Mouse (Mus musculus) midbrain, embryonic 11.5 days (tissue): ENCODE results near the gene Olfr430. TPM values are rescaled to one million over a fixed set of nuclear protein-coding genes. Genes with fewer than 3 reads are reported as not detected.

ENCODE experiments used
- ATAC-seq: fragments of 200-750 bp; cut with Nextera tagmentation; 2 replicates; pipeline ENCODE4 v1.8.0; 2017; ENCODE audit warnings: moderate TSS enrichment, moderate library complexity; ENCODE audit not compliant: low FRiP score
- DNase-seq: peaks from one replicate; pipeline ENCODE4 v3.0.0; 2015; ENCODE audit warnings: low spot score; ENCODE audit errors: missing footprints
- H3K27ac ChIP-seq: fragments of 300-500 bp; sonication (generic); 2 replicates; pipeline ENCODE4 v1.5.1; 2014; ENCODE audit warnings: low read depth, low read length
- H3K27me3 ChIP-seq: fragments of 300-500 bp; sonication (generic); 2 replicates; pipeline ENCODE4 v1.6.1; 2014; ENCODE audit warnings: mild to moderate bottlenecking, low read length, moderate library complexity, mixed read lengths; ENCODE audit not compliant: control insufficient read depth, insufficient read depth
- H3K36me3 ChIP-seq: fragments of 300-500 bp; sonication (generic); 2 replicates; pipeline ENCODE4 v1.6.1; 2014; ENCODE audit warnings: mild to moderate bottlenecking, low read length, moderate library complexity, mixed read lengths; ENCODE audit not compliant: control insufficient read depth, insufficient read depth
- H3K4me1 ChIP-seq: fragments of 300-500 bp; sonication (generic); 2 replicates; pipeline ENCODE4 v1.6.1; 2014; ENCODE audit warnings: low read length; ENCODE audit not compliant: control insufficient read depth, insufficient read depth
- H3K4me2 ChIP-seq: fragments of 300-500 bp; sonication (generic); 2 replicates; pipeline ENCODE4 v1.6.1; 2014; ENCODE audit warnings: mild to moderate bottlenecking, moderate library complexity
- H3K4me3 ChIP-seq: fragments of 300-500 bp; sonication (generic); 2 replicates; pipeline ENCODE4 v1.5.1; 2014; ENCODE audit warnings: low read depth, low read length
- H3K9ac ChIP-seq: fragments of 300-500 bp; sonication (generic); 2 replicates; pipeline ENCODE4 v1.6.1; 2014; ENCODE audit warnings: low read length
- H3K9me3 ChIP-seq: fragments of 300-500 bp; sonication (generic); 2 replicates; pipeline ENCODE4 v1.6.1; 2016; ENCODE audit warnings: low read length; ENCODE audit not compliant: control insufficient read depth
- WGBS: fragments of 180-500 bp; shearing (Covaris S2); extraction: QIAGEN DNeasy Blood & Tissue Kit; methylation state at CpG from one replicate; pipeline ENCODE4 v1.1.7; 2014; 5-methylcytosine and 5-hydroxymethylcytosine counted together
- polyA plus RNA-seq: library from polyadenylated mRNA; unstranded; fragments of >200 nt; fragmentation: Nextera tagmentation; extraction: Ambion mirVana; gene quantifications from 2 replicates; pipeline ENCODE4 v1.2.1, GENCODE M21; 2014

Gene Olfr430
- polyA plus RNA-seq, 1 experiment from 2014 or later = not detected

DNA sequence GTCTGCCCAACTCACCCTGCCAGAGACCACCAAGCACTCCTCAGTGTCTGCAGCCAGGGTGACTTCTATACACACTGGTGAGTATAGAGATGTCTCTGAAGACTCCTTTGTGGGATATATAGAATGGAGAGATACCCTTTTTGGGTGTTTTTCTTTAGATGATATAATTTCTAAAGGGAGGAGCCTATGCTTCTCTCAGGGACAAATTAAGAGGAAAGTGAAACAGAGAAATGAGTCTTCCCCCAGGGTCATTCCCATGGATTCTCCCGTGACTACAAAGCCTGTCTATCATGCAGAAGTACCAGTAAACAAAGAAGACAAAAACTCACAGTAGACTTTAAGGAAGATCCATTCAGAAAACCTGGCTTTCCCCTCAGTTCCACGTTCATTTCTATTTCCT lies 54.7 kb downstream of the Olfr430 start, which contains the start of gene Olfr231:
TSS of gene Olfr231 (minus strand) at position 101 of the 400 bp plus-strand sequence.
- H3K4me2 ChIP-seq = no peak within 1 kb of the TSS
- H3K9ac ChIP-seq = no peak within 1 kb of the TSS
- ATAC-seq (no peak), DNase-seq (no peak)
- 55% methylated on average over 2 of the region's 2 CpGs for WGBS
- no peak within 1 kb of the TSS for H3K4me3 ChIP-seq
- no peaks in the 10 kb centered on the region for H3K27me3 ChIP-seq
- no peak within 1 kb of the TSS for H3K27ac ChIP-seq
- H3K9me3 ChIP-seq = no peaks in the 10 kb centered on the region
- no peaks in the 10 kb centered on the region for H3K36me3 ChIP-seq
- H3K4me1 ChIP-seq = no peaks in the 10 kb centered on the region

Other genes starting within 250 kb of the Olfr430 start
- 0.15 and 0.19 TPM in 2 replicates for gene Ifi211, start 153.6 kb upstream of the Olfr430 start, polyA plus RNA-seq
- gene Mndal, start 124.1 kb upstream of the Olfr430 start, polyA plus RNA-seq = 0.36 and 0.58 TPM in 2 replicates
- gene Ifi203, start 123.9 kb upstream of the Olfr430 start, polyA plus RNA-seq = 0.10 TPM in 1 of 2 replicates, not detected in the other
- gene Ifi202b, start 83.9 kb upstream of the Olfr430 start, polyA plus RNA-seq = not detected in 2 replicates
- gene Ifi205, start 34.8 kb upstream of the Olfr430 start, polyA plus RNA-seq = not detected in 2 replicates
- not detected in 2 replicates for gene Olfr433, start 25.9 kb upstream of the Olfr430 start, polyA plus RNA-seq
- not detected in 2 replicates for gene Olfr432, start 17.4 kb upstream of the Olfr430 start, polyA plus RNA-seq
- not detected in 2 replicates for gene Olfr429, start 17.7 kb downstream of the Olfr430 start, polyA plus RNA-seq
- gene Olfr427, start 30.3 kb downstream of the Olfr430 start, polyA plus RNA-seq = not detected in 2 replicates
- gene Olfr231, start 54.6 kb downstream of the Olfr430 start, polyA plus RNA-seq = not detected in 2 replicates
- gene Olfr424, start 64.9 kb downstream of the Olfr430 start, polyA plus RNA-seq = not detected in 2 replicates
- not detected in 2 replicates for gene Olfr420, start 89.0 kb downstream of the Olfr430 start, polyA plus RNA-seq
- 2.1 TPM in 2 replicates for gene Spta1, start 106.2 kb downstream of the Olfr430 start, polyA plus RNA-seq
- gene Olfr419, start 185.5 kb downstream of the Olfr430 start, polyA plus RNA-seq = not detected in 2 replicates